Mouse (Mus musculus): ENCODE data around the gene Cdkal1.

DNA sequence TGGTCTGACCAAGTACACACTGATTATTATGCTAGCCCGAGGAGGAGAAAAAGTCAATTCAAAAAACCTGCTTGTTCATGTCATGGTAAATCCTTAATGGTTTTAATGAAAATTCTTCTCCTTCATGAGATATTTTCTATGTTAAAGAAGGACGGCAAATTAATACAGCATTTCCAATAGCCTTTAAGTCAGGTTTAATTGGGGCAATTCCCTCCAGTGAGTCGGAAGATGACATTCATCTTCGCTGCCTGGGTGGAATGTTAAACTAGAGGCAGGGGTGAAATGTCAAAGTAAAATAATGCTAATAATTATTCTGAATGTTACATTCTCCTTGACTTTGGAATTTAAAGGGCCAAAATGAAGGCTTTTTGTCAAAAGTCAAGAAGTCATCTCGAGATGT is 633.8 kb downstream of the Cdkal1 start:
- TF ChIP-seq CTCF (conservative IDR thresholded peaks at IDR 0.05; ENCODE audit: low read length) = no peak
- no peak for TF ChIP-seq POU5F1 (IDR thresholded peaks at IDR 0.05; ENCODE audit: borderline replicate concordance, low read length)
- no peak for TF ChIP-seq NANOG (IDR thresholded peaks at IDR 0.05; ENCODE audit: borderline replicate concordance, low read length)

Measured in E14TG2a.4 (cell line).